Mouse (Mus musculus): ENCODE measurements at regions not wholly inside any gene's neighbourhood (a gene's known extent, or its start where the extent isn't known, plus 50 kb on each side); places are given as distances from the start of the nearest gene placed in this dataset.

DNA sequence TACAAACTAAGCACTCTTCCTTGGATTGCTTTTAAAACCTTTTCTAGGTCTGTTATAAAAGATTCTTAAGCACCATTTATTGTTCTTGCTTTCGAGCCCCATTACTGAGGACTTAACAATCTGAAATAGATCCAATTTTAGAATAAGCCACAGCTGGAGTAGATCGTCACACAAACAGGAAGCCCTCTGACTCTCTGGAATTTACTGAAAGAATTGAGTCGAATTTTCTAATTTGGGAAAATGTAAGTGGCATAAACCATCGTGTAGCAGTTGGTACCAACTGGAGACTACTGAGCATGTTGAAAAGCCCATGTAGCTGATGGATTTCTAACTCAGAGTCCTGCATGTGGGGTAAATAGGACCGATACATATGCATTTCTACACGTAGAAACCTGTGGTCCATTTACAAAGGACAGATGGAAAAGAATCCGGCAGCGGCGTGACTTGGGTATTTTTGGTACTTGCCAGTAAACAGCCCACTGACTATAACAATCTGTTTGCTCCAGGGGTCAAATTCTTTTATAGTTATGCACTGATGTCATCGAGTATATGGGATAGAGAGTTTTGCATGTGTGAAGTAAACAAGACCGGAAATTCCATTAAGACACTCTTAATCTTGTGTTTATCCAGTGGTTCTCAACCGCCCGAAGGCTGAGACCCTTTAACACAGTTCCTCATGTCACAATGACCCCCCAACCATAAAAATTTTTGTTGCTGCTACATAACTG lies 143.9 kb downstream of the Lnpk start:
- Histone ChIP-seq H3K9ac (ENCODE audit: low read length) (no peak overlapping the region), H3K9me3 (ENCODE audit: control insufficient read depth, low read length) (0 out of 2 replicates have a peak, but pooled peaks cover 6% of the 10 kb centered on the region), H3K4me3 (ENCODE audit: control insufficient read depth in 1 of 2, insufficient read depth in 1 of 2, low read depth in 1 of 2, low read length in 2 of 2) (no peak overlapping the region), H3K27ac (replicated peaks in 1 of 2; ENCODE audit: control insufficient read depth in 1 of 2, insufficient read depth in 1 of 2, low read depth in 2 of 2, low read length in 2 of 2) (no peak overlapping the region; a peak in 1 of 4 replicates), H3K36me3 (ENCODE audit: control insufficient read depth, insufficient read depth, low read length) (no peaks in the 10 kb centered on the region), H3K4me2 (ENCODE audit: low read length) (no peak overlapping the region), H3K27me3 (ENCODE audit: control insufficient read depth, insufficient read depth, low read length) (no peaks in the 10 kb centered on the region), H3K4me1 (ENCODE audit: control insufficient read depth in 2 of 2, insufficient read depth in 2 of 2, low read length in 2 of 2) (no peaks in the 10 kb centered on the region)
- no peak for ATAC-seq (ENCODE audit: insufficient number of reproducible peaks, insufficient read depth, low FRiP score, low read depth)
- 79% methylated on average over 13 of the region's 13 CpGs for WGBS

DNA sequence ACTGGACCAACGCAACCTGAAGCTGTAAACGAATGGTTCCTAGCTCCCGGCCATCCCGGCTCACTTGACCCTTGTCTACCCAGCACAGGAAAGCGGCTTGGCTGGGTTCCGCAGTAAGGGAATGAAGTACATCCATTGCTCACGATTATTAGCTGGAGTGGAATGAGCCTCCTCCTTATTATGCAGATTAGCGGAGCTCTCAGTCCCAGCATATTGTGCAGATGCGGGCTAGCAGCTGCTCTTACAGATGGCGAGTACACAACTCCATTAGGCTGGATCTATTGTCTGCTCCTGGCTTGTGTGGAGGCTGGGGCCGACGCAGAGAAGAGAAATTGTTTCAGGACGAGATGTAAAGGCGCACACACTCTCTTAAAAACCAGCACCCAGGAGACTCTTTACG lies 152.5 kb downstream of the Lnpk start:
- H3K4me2 ChIP-seq (ENCODE audit: low read length): no peak overlapping the region
- no peaks in the 10 kb centered on the region for H3K36me3 ChIP-seq (ENCODE audit: control insufficient read depth, insufficient read depth, low read length)
- H3K9ac ChIP-seq (ENCODE audit: low read length): no peak overlapping the region
- whole genome bisulfite sequencing: 80% methylated on average over 15 of the region's 15 CpGs
- no peak for ATAC-seq (ENCODE audit: insufficient number of reproducible peaks, insufficient read depth, low FRiP score, low read depth)
- no peaks in the 10 kb centered on the region for H3K27me3 ChIP-seq (ENCODE audit: control insufficient read depth, insufficient read depth, low read length)
- H3K27ac ChIP-seq (replicated peaks in 1 of 2; ENCODE audit: control insufficient read depth in 1 of 2, insufficient read depth in 1 of 2, low read depth in 2 of 2, low read length in 2 of 2): no peak overlapping the region
- peaks cover 3% of the 10 kb centered on the region; the same call in 1 of the 2 replicates for H3K9me3 ChIP-seq (ENCODE audit: control insufficient read depth, low read length)
- no peak overlapping the region for H3K4me3 ChIP-seq (ENCODE audit: control insufficient read depth in 1 of 2, insufficient read depth in 1 of 2, low read depth in 1 of 2, low read length in 2 of 2)
- no peaks in the 10 kb centered on the region for H3K4me1 ChIP-seq (ENCODE audit: control insufficient read depth in 2 of 2, insufficient read depth in 2 of 2, low read length in 2 of 2)

DNA sequence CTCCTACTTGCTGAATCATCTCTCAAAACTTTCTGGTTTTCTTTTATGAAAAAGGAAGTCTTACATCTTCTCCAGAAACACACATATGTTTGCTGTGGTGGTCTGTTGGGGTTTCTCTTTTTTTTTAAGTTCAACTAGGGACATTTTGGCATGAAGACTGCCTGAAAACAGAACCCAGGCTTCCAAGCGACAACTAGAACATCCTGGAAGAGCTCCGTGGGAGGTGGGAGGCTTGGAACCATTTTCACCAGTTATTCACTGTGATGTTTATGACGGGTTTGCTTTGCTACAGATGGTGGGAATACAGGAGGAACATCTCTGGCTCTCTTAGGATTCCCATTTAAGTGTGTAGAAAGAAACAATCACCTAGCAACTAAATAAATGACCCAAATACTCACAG lies 154.5 kb downstream of the Lnpk start:
- no peak overlapping the region for H3K4me2 ChIP-seq (ENCODE audit: low read length)
- 66% methylated on average over 3 of the region's 3 CpGs for WGBS
- no peak overlapping the region for H3K4me3 ChIP-seq (ENCODE audit: control insufficient read depth in 1 of 2, insufficient read depth in 1 of 2, low read depth in 1 of 2, low read length in 2 of 2)
- H3K27me3 ChIP-seq (ENCODE audit: control insufficient read depth, insufficient read depth, low read length): no peaks in the 10 kb centered on the region
- no peak overlapping the region for H3K27ac ChIP-seq (replicated peaks in 1 of 2; ENCODE audit: control insufficient read depth in 1 of 2, insufficient read depth in 1 of 2, low read depth in 2 of 2, low read length in 2 of 2)
- H3K9me3 ChIP-seq (ENCODE audit: control insufficient read depth, low read length): peaks cover 3% of the 10 kb centered on the region; the same call in 1 of the 2 replicates
- H3K36me3 ChIP-seq (ENCODE audit: control insufficient read depth, insufficient read depth, low read length): no peaks in the 10 kb centered on the region
- no peaks in the 10 kb centered on the region for H3K4me1 ChIP-seq (ENCODE audit: control insufficient read depth in 2 of 2, insufficient read depth in 2 of 2, low read length in 2 of 2)
- no peak overlapping the region for H3K9ac ChIP-seq (ENCODE audit: low read length)
- no peak for ATAC-seq (ENCODE audit: insufficient number of reproducible peaks, insufficient read depth, low FRiP score, low read depth)

DNA sequence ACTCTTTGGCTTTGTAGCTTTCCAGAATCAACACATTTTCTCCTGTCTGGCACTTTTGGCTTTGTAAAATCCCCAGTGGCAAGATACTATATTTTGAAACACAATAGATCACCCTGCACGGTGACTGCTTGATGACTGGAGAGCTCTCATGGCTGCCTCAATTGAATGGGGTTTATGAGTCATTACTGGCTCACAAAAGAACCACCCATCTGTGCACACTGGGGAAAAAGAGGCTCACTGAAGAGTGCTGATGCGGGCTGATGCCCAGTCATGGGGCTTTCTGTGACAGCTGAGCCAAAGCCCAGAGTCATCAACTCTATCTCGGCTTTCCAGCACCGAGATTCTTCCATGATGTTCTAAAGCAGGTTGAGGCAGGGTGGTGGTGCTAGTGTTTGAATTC lies 163.1 kb downstream of the Lnpk start:
- no peak overlapping the region for H3K4me2 ChIP-seq (ENCODE audit: low read length)
- 83% methylated on average over 4 of the region's 4 CpGs for WGBS

DNA sequence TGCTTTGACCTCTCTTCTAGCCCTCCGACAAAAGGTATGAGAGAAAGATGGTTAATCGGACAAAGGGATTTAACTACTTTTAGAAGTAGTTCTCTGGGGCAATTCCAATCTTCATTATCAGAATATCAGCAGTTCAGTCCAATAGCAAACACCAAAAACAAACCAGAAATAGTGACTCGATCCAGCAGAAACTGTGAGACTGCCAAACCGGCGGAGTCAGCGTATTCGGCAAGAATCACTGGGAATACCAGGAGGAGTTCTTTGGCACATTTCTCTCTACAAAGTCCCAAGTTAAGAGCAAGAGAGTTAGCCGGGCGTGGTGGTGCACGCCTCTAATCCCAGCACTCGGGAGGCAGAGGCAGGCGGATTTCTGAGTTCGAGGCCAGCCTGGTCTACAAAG lies 164.5 kb downstream of the Lnpk start:
- H3K9ac ChIP-seq (ENCODE audit: low read length): no peak overlapping the region
- no peak for ATAC-seq (ENCODE audit: insufficient number of reproducible peaks, insufficient read depth, low FRiP score, low read depth)
- no peak overlapping the region for H3K27ac ChIP-seq (replicated peaks in 1 of 2; ENCODE audit: control insufficient read depth in 1 of 2, insufficient read depth in 1 of 2, low read depth in 2 of 2, low read length in 2 of 2)
- no peaks in the 10 kb centered on the region for H3K27me3 ChIP-seq (ENCODE audit: control insufficient read depth, insufficient read depth, low read length)
- 92% methylated on average over 13 of the region's 13 CpGs for WGBS
- no peaks in the 10 kb centered on the region for H3K36me3 ChIP-seq (ENCODE audit: control insufficient read depth, insufficient read depth, low read length)
- H3K4me2 ChIP-seq (ENCODE audit: low read length): no peak overlapping the region
- no peak overlapping the region for H3K4me3 ChIP-seq (ENCODE audit: control insufficient read depth in 1 of 2, insufficient read depth in 1 of 2, low read depth in 1 of 2, low read length in 2 of 2)
- no peaks in the 10 kb centered on the region for H3K9me3 ChIP-seq (ENCODE audit: control insufficient read depth, low read length)
- H3K4me1 ChIP-seq (ENCODE audit: control insufficient read depth in 2 of 2, insufficient read depth in 2 of 2, low read length in 2 of 2): 0 out of 4 replicates have a peak, but pooled peaks cover 0 to 4% of the 10 kb centered on the region in 2 experiments

More for the DNA sequence above, 163.1 kb downstream of the Lnpk start:
- Histone ChIP-seq H3K27ac (replicated peaks in 1 of 2; ENCODE audit: control insufficient read depth in 1 of 2, insufficient read depth in 1 of 2, low read depth in 2 of 2, low read length in 2 of 2) (no peak overlapping the region), H3K9ac (ENCODE audit: low read length) (no peak overlapping the region), H3K4me3 (ENCODE audit: control insufficient read depth in 1 of 2, insufficient read depth in 1 of 2, low read depth in 1 of 2, low read length in 2 of 2) (no peak overlapping the region), H3K9me3 (ENCODE audit: control insufficient read depth, low read length) (no peaks in the 10 kb centered on the region), H3K27me3 (ENCODE audit: control insufficient read depth, insufficient read depth, low read length) (no peaks in the 10 kb centered on the region), H3K4me1 (ENCODE audit: control insufficient read depth in 2 of 2, insufficient read depth in 2 of 2, low read length in 2 of 2) (no peaks in the 10 kb centered on the region), H3K36me3 (ENCODE audit: control insufficient read depth, insufficient read depth, low read length) (no peaks in the 10 kb centered on the region)
- ATAC-seq (ENCODE audit: insufficient number of reproducible peaks, insufficient read depth, low FRiP score, low read depth): no peak

DNA sequence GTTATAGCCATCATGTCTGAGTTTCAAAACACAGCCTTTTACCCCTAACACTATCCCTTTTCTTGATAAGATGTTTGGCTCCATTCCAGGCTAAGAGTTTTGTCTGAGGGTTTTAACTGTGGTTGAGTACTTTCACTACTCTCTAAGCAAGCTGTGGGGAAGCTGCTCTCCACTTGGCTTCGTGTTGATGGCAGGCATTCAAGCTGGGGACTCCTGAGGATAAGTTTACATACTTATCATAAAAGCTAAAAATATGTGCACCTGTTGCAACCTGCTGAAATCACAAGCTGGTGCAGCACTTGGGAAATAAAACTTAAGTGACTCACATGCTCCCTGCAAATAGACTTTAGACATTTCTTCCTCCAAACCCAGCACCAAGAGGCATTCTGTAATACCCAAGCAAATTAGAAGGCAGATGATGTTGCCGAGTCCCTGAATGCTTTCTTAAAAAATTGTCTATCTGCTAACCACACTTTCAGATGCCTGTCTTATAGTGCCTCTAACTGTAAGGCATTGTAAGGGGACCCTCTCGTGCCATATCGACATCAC lies 169.3 kb downstream of the Lnpk start:
- H3K4me2 ChIP-seq (ENCODE audit: low read length): no peak overlapping the region
- no peak for ATAC-seq (ENCODE audit: insufficient number of reproducible peaks, insufficient read depth, low FRiP score, low read depth)

DNA sequence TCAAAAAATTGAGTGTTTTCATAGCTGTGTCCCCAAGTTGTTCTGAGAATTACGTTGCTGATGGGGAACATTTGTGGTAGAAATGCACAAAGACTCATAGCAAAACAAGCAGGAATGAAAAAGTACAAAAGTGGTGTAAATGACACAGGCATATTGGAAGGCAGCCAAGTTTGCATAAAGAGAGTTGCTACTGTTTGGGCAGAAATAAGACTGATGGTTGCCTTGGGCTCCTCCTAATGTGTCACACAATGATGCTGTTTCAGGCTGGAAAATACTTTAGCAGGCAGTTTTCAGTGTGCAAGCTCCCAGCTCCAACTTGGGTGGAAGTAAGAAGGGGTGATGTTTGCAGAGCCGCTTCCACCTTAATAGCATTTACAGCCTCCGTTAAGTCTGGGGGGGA lies 174.7 kb downstream of the Lnpk start:
- ATAC-seq (ENCODE audit: insufficient number of reproducible peaks, insufficient read depth, low FRiP score, low read depth): no peak
- H3K9me3 ChIP-seq (ENCODE audit: control insufficient read depth, low read length): no peaks in the 10 kb centered on the region
- no peak overlapping the region for H3K4me2 ChIP-seq (ENCODE audit: low read length)
- H3K36me3 ChIP-seq (ENCODE audit: control insufficient read depth, insufficient read depth, low read length): no peaks in the 10 kb centered on the region
- H3K27me3 ChIP-seq (ENCODE audit: control insufficient read depth, insufficient read depth, low read length): no peaks in the 10 kb centered on the region
- H3K4me1 ChIP-seq (ENCODE audit: control insufficient read depth in 2 of 2, insufficient read depth in 2 of 2, low read length in 2 of 2): no peaks in the 10 kb centered on the region; a peak in 1 of 4 replicates
- 72% methylated on average over 3 of the region's 3 CpGs for whole genome bisulfite sequencing
- H3K9ac ChIP-seq (ENCODE audit: low read length): no peak overlapping the region
- H3K4me3 ChIP-seq (ENCODE audit: control insufficient read depth in 1 of 2, insufficient read depth in 1 of 2, low read depth in 1 of 2, low read length in 2 of 2): no peak overlapping the region
- H3K27ac ChIP-seq (replicated peaks in 1 of 2; ENCODE audit: control insufficient read depth in 1 of 2, insufficient read depth in 1 of 2, low read depth in 2 of 2, low read length in 2 of 2): no peak overlapping the region

More for the DNA sequence above, 169.3 kb downstream of the Lnpk start:
- peaks cover 0 to 4% of the 10 kb centered on the region in 2 experiments; a peak in 1 of 4 replicates for H3K4me1 ChIP-seq (ENCODE audit: control insufficient read depth in 2 of 2, insufficient read depth in 2 of 2, low read length in 2 of 2)
- H3K27ac ChIP-seq (replicated peaks in 1 of 2; ENCODE audit: control insufficient read depth in 1 of 2, insufficient read depth in 1 of 2, low read depth in 2 of 2, low read length in 2 of 2): no peak overlapping the region
- H3K9ac ChIP-seq (ENCODE audit: low read length): no peak overlapping the region
- no peak overlapping the region for H3K4me3 ChIP-seq (ENCODE audit: control insufficient read depth in 1 of 2, insufficient read depth in 1 of 2, low read depth in 1 of 2, low read length in 2 of 2)
- no peaks in the 10 kb centered on the region for H3K27me3 ChIP-seq (ENCODE audit: control insufficient read depth, insufficient read depth, low read length)
- H3K36me3 ChIP-seq (ENCODE audit: control insufficient read depth, insufficient read depth, low read length): no peaks in the 10 kb centered on the region
- WGBS: 70% methylated on average over 4 of the region's 4 CpGs
- H3K9me3 ChIP-seq (ENCODE audit: control insufficient read depth, low read length): no peaks in the 10 kb centered on the region

Measured in heart, embryonic 14.5 days (tissue).